Mouse (Mus musculus): ENCODE measurements around the gene Fga.

- TF ChIP-seq POLR2A (IDR thresholded peaks at IDR 0.05; ENCODE audit: insufficient read depth, low read length) (no peak), CTCF (IDR thresholded peaks at IDR 0.05; ENCODE audit: low read depth, low read length) (no peak), EP300 (IDR thresholded peaks at IDR 0.05; ENCODE audit: insufficient read depth, low read depth, low read length) (no peak)
These were observed at the start of gene Fga for GRCm38 (mm10) chr3:83025475-83026301.

Data from ES-Bruce4 (cell line).